Mouse (Mus musculus): ENCODE measurements at regions not wholly inside any gene's neighbourhood (a gene's known extent, or its start where the extent isn't known, plus 50 kb on each side); places are given as distances from the start of the nearest gene placed in this dataset.
"Not testable (repeated sequence)": the region's sequence is repeated elsewhere in the genome, so short reads cannot be mapped to it uniquely, and the experiment has no call there.

DNA sequence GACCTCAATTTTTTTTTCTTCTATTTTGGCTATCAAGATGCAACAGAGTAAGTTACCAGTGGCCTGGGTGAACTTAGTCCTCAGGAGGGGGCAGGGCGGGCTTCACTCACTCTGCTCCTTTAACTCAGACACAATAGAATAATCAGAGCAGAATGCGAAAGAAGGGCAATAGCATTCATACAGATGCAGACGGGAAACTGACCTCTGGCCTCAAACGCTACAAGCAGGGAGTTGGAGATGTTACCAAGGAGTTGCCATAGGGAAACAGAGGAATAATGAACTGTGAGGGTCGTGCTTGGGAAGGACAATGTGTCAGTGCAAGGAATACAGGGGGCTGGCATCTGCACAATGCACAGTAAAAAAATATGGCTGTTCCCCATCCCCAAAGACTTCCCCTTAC lies 116.3 kb downstream of the Cand1 start:
- H3K4me1 ChIP-seq (replicated peaks; ENCODE audit: control insufficient read depth, insufficient read depth, low read length) = no peaks in the 10 kb centered on the region
- ATAC-seq (replicated peaks; ENCODE audit: low FRiP score) (no peak), DNase-seq (ENCODE audit: low spot score) (no peak)
- no peak overlapping the region for H3K9ac ChIP-seq (ENCODE audit: low read depth, low read length)
- no peaks in the 10 kb centered on the region for H3K36me3 ChIP-seq (ENCODE audit: control insufficient read depth, insufficient read depth, low read length)
- no peak overlapping the region for H3K4me2 ChIP-seq
- no peaks in the 10 kb centered on the region for H3K27me3 ChIP-seq (replicated peaks; ENCODE audit: control insufficient read depth, insufficient read depth, low read length)
- H3K4me3 ChIP-seq (ENCODE audit: low read depth, low read length) = no peak overlapping the region
- H3K9me3 ChIP-seq (ENCODE audit: control insufficient read depth, low read length) = no peaks in the 10 kb centered on the region
- WGBS = 78% methylated on average over 5 of the region's 5 CpGs
- H3K27ac ChIP-seq (ENCODE audit: low read depth, low read length) = no peak overlapping the region

DNA sequence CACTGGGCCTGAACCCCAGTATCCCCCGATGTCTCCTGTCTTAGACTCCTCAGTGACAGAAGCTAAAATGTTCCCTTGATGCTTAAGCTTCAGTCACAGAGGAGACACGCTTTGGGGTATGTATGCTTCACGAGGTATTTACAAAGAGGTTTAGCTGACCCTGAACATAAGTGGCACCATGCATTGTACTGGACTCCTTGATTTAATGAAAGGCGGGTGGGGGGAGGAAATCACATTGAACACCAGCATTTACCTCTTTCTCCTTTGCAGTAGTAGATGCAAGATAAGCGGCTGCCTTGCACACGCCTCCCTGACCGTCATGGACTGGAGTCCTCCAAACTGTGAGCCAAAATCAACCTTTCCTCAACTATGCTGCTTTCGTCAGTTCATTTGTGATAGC lies 117.5 kb downstream of the Cand1 start:
- H3K9me3 ChIP-seq (ENCODE audit: control insufficient read depth, low read length) = no peaks in the 10 kb centered on the region
- H3K4me2 ChIP-seq = no peak overlapping the region
- no peak overlapping the region for H3K4me3 ChIP-seq (ENCODE audit: low read depth, low read length)
- H3K27me3 ChIP-seq (replicated peaks; ENCODE audit: control insufficient read depth, insufficient read depth, low read length) = no peaks in the 10 kb centered on the region
- DNase-seq (ENCODE audit: low spot score) (no peak), ATAC-seq (replicated peaks; ENCODE audit: low FRiP score) (no peak)
- H3K27ac ChIP-seq (ENCODE audit: low read depth, low read length) = no peak overlapping the region
- no peaks in the 10 kb centered on the region for H3K4me1 ChIP-seq (replicated peaks; ENCODE audit: control insufficient read depth, insufficient read depth, low read length)
- 91% methylated on average over 8 of the region's 8 CpGs for WGBS
- no peak overlapping the region for H3K9ac ChIP-seq (ENCODE audit: low read depth, low read length)
- no peaks in the 10 kb centered on the region for H3K36me3 ChIP-seq (ENCODE audit: control insufficient read depth, insufficient read depth, low read length)

DNA sequence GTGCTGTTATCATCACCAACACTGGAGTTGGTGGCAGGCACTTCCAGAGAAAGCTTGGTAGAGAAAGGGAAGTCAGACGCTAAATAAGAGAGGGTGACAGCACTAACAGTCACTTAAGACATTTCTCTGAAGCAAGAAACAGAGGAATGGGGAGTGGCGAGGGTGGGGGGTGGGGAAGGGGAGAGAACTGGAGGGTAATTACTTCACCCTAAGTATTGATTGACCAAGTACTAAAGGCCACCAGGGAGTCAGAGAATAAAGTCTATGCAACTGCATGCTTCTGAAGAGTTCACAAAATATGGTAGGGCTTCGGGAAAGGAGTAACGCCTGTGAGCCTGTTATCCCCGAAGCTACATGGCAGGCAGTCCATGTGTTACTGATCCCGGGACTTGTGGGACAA lies 118.3 kb downstream of the Cand1 start:
- Histone ChIP-seq H3K27me3 (replicated peaks; ENCODE audit: control insufficient read depth, insufficient read depth, low read length) (no peaks in the 10 kb centered on the region), H3K4me1 (replicated peaks; ENCODE audit: control insufficient read depth, insufficient read depth, low read length) (no peaks in the 10 kb centered on the region; the same call in 1 of the 2 replicates), H3K4me3 (ENCODE audit: low read depth, low read length) (no peak overlapping the region), H3K36me3 (ENCODE audit: control insufficient read depth, insufficient read depth, low read length) (no peaks in the 10 kb centered on the region), H3K9ac (ENCODE audit: low read depth, low read length) (no peak overlapping the region), H3K9me3 (ENCODE audit: control insufficient read depth, low read length) (no peaks in the 10 kb centered on the region), H3K27ac (ENCODE audit: low read depth, low read length) (no peak overlapping the region), H3K4me2 (no peak overlapping the region)
- 70% methylated on average over 6 of the region's 6 CpGs for WGBS
- ATAC-seq (replicated peaks; ENCODE audit: low FRiP score) (no peak), DNase-seq (ENCODE audit: low spot score) (no peak)

GRCm38 (mm10) chr10:119116843-119117390 lies 122.9 kb downstream of the Cand1 start:
- 78% methylated on average over 2 of the region's 2 CpGs for WGBS
- Histone ChIP-seq H3K9me3 (ENCODE audit: control insufficient read depth, low read length) (no peaks in the 10 kb centered on the region), H3K9ac (ENCODE audit: low read depth, low read length) (no peak overlapping the region), H3K4me2 (no peak overlapping the region), H3K36me3 (ENCODE audit: control insufficient read depth, insufficient read depth, low read length) (no peaks in the 10 kb centered on the region), H3K27ac (ENCODE audit: low read depth, low read length) (no peak overlapping the region), H3K4me3 (ENCODE audit: low read depth, low read length) (no peak overlapping the region), H3K27me3 (replicated peaks; ENCODE audit: control insufficient read depth, insufficient read depth, low read length) (no peaks in the 10 kb centered on the region), H3K4me1 (replicated peaks; ENCODE audit: control insufficient read depth, insufficient read depth, low read length) (peaks cover 9% of the 10 kb centered on the region)
- no peak for DNase-seq (ENCODE audit: low spot score)
- ATAC-seq (replicated peaks; ENCODE audit: low FRiP score) = no peak

DNA sequence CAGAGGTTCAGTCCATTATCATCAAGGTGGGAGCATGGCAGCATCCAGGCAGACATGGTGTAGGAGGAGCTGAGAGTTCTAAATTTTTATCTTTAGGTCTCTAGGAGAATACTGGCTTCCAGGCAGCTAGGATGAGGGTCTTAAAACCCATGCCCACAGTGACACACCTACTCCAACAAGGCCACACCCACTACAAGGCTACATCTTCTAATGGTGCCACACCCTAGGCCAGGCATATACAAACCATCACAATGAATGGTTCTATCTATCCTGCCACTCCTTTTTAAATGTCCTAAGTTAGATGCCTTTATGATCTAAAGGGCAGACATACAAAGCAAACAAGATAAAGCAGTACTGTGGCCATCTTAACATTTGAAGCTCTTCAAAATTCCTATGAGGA lies 124.7 kb downstream of the Cand1 start:
- not testable (repeated sequence) for H3K4me3 ChIP-seq (ENCODE audit: low read depth, low read length); H3K9ac ChIP-seq (ENCODE audit: low read depth, low read length); DNase-seq (ENCODE audit: low spot score); H3K27me3 ChIP-seq (replicated peaks; ENCODE audit: control insufficient read depth, insufficient read depth, low read length); H3K36me3 ChIP-seq (ENCODE audit: control insufficient read depth, insufficient read depth, low read length); ATAC-seq (replicated peaks; ENCODE audit: low FRiP score); H3K9me3 ChIP-seq (ENCODE audit: control insufficient read depth, low read length)
- Histone ChIP-seq H3K27ac (ENCODE audit: low read depth, low read length) (peak overlapping the region; percentile 64), H3K4me2 (peak overlapping the region; percentile 32), H3K4me1 (replicated peaks; ENCODE audit: control insufficient read depth, insufficient read depth, low read length) (peaks cover 16% of the 10 kb centered on the region)

- DNase-seq (ENCODE audit: low spot score) (no peak), ATAC-seq (replicated peaks; ENCODE audit: low FRiP score) (peak; percentile 89)
- H3K4me1 ChIP-seq (replicated peaks; ENCODE audit: control insufficient read depth, insufficient read depth, low read length) = peaks cover 16% of the 10 kb centered on the region
- whole genome bisulfite sequencing = 16% methylated on average over 10 of the region's 10 CpGs
- no peaks in the 10 kb centered on the region for H3K9me3 ChIP-seq (ENCODE audit: control insufficient read depth, low read length)
- 0 out of 2 replicates have a peak overlapping the region, but pooled peaks have one; percentile 20 for H3K4me3 ChIP-seq (ENCODE audit: low read depth, low read length)
- no peaks in the 10 kb centered on the region for H3K36me3 ChIP-seq (ENCODE audit: control insufficient read depth, insufficient read depth, low read length)
- no peak overlapping the region; the same call in 1 of the 2 replicates for H3K9ac ChIP-seq (ENCODE audit: low read depth, low read length)
- H3K27ac ChIP-seq (ENCODE audit: low read depth, low read length) = peak overlapping the region; percentile 64
- peak overlapping the region; percentile 32 for H3K4me2 ChIP-seq
- H3K27me3 ChIP-seq (replicated peaks; ENCODE audit: control insufficient read depth, insufficient read depth, low read length) = no peaks in the 10 kb centered on the region
Measured at GRCm38 (mm10) chr10:119114653-119115052, 125.2 kb downstream of the Cand1 start.

DNA sequence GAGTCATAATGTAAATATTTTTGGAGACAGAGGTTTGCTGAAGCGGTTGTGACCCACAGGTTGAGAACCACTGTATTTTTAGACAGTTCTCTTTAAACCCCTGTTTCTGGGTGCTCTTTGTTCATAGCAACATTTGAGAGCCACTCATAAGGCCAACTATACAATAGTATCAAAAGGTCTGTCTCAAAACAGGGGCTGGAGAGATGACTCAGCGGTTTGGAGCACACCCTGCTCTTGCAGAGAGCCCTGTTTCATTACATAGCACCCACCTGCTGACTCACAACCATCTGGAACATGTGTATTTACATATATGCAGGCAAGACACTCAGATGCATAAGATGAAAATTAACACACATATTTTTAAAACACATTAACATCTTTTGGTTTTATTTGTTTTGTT lies 128.0 kb downstream of the Cand1 start:
- WGBS = 84% methylated on average over 2 of the region's 2 CpGs
- ATAC-seq (replicated peaks; ENCODE audit: low FRiP score) = peak; percentile 72

GRCm38 (mm10) chr10:119111409-119111808 lies 128.4 kb downstream of the Cand1 start:
- H3K36me3 ChIP-seq (ENCODE audit: control insufficient read depth, insufficient read depth, low read length) = no peaks in the 10 kb centered on the region
- no peak overlapping the region for H3K4me2 ChIP-seq
- H3K27me3 ChIP-seq (replicated peaks; ENCODE audit: control insufficient read depth, insufficient read depth, low read length) = no peaks in the 10 kb centered on the region
- no peak overlapping the region for H3K9ac ChIP-seq (ENCODE audit: low read depth, low read length)
- H3K9me3 ChIP-seq (ENCODE audit: control insufficient read depth, low read length) = no peaks in the 10 kb centered on the region
- peaks cover 19% of the 10 kb centered on the region for H3K4me1 ChIP-seq (replicated peaks; ENCODE audit: control insufficient read depth, insufficient read depth, low read length)
- DNase-seq (ENCODE audit: low spot score) = no peak
- H3K4me3 ChIP-seq (ENCODE audit: low read depth, low read length) = no peak overlapping the region
- ATAC-seq (replicated peaks; ENCODE audit: low FRiP score) = no peak
- H3K27ac ChIP-seq (ENCODE audit: low read depth, low read length) = no peak overlapping the region
- 78% methylated on average over 3 of the region's 3 CpGs for WGBS

More for the DNA sequence above, 128.0 kb downstream of the Cand1 start:
- H3K9ac ChIP-seq (ENCODE audit: low read depth, low read length) = no peak overlapping the region
- no peak overlapping the region for H3K4me3 ChIP-seq (ENCODE audit: low read depth, low read length)
- no peaks in the 10 kb centered on the region for H3K27me3 ChIP-seq (replicated peaks; ENCODE audit: control insufficient read depth, insufficient read depth, low read length)
- no peaks in the 10 kb centered on the region for H3K9me3 ChIP-seq (ENCODE audit: control insufficient read depth, low read length)
- no peak overlapping the region for H3K27ac ChIP-seq (ENCODE audit: low read depth, low read length)
- H3K4me2 ChIP-seq = no peak overlapping the region
- peaks cover 19% of the 10 kb centered on the region for H3K4me1 ChIP-seq (replicated peaks; ENCODE audit: control insufficient read depth, insufficient read depth, low read length)
- DNase-seq (ENCODE audit: low spot score) = no peak
- no peaks in the 10 kb centered on the region for H3K36me3 ChIP-seq (ENCODE audit: control insufficient read depth, insufficient read depth, low read length)

GRCm38 (mm10) chr10:119110614-119111013 lies 129.2 kb downstream of the Cand1 start:
- Histone ChIP-seq H3K36me3 (ENCODE audit: control insufficient read depth, insufficient read depth, low read length) (no peaks in the 10 kb centered on the region), H3K9me3 (ENCODE audit: control insufficient read depth, low read length) (no peaks in the 10 kb centered on the region), H3K9ac (ENCODE audit: low read depth, low read length) (no peak overlapping the region), H3K27me3 (replicated peaks; ENCODE audit: control insufficient read depth, insufficient read depth, low read length) (no peaks in the 10 kb centered on the region), H3K27ac (ENCODE audit: low read depth, low read length) (no peak overlapping the region), H3K4me2 (no peak overlapping the region), H3K4me1 (replicated peaks; ENCODE audit: control insufficient read depth, insufficient read depth, low read length) (peaks cover 18% of the 10 kb centered on the region), H3K4me3 (ENCODE audit: low read depth, low read length) (no peak overlapping the region)
- WGBS = 43% methylated on average over 5 of the region's 5 CpGs
- ATAC-seq (replicated peaks; ENCODE audit: low FRiP score) (no peak), DNase-seq (ENCODE audit: low spot score) (no peak)
